Mouse (Mus musculus) hindbrain, embryonic 15.5 days (tissue): ENCODE measurements around the gene Sema6d. TPM values are rescaled to one million over a fixed set of nuclear protein-coding genes. Genes with fewer than 3 reads are reported as not detected.
A peak's percentile ranks its signal among the peaks of the same experiment; 100 is the strongest.

Experiments
- ATAC-seq: fragments of 200-750 bp; cut with Nextera tagmentation; 2 replicates; pipeline ENCODE4 v1.8.0; 2017; ENCODE audit warnings: low read depth, moderate number of reproducible peaks, moderate TSS enrichment; ENCODE audit not compliant: low FRiP score
- H3K27ac ChIP-seq: fragments of 300-500 bp; sonication (generic); replicated peaks from 2 replicates; pipeline ENCODE4 v1.5.1; 2015; ENCODE audit warnings: mild to moderate bottlenecking, inconsistent platforms
- H3K27me3 ChIP-seq: fragments of 300-500 bp; sonication (generic); 2 replicates; pipeline ENCODE4 v1.6.1; 2015; ENCODE audit warnings: control low read depth, inconsistent platforms
- H3K36me3 ChIP-seq: fragments of 300-500 bp; sonication (generic); 2 replicates; pipeline ENCODE4 v1.6.1; 2015; ENCODE audit warnings: control low read depth, inconsistent platforms
- H3K4me1 ChIP-seq: fragments of 300-500 bp; sonication (generic); replicated peaks from 2 replicates; pipeline ENCODE4 v1.6.1; 2015; ENCODE audit warnings: control low read depth, inconsistent platforms
- H3K4me2 ChIP-seq: fragments of 300-500 bp; sonication (generic); 2 replicates; pipeline ENCODE4 v1.6.1; 2015; ENCODE audit warnings: moderate library complexity, mild to moderate bottlenecking, inconsistent platforms
- H3K4me3 ChIP-seq: fragments of 300-500 bp; sonication (generic); 2 replicates; pipeline ENCODE4 v1.5.1; 2015; ENCODE audit warnings: mild to moderate bottlenecking, inconsistent platforms
- H3K9ac ChIP-seq: fragments of 300-500 bp; sonication (generic); 2 replicates; pipeline ENCODE4 v1.6.1; 2015; ENCODE audit warnings: inconsistent platforms
- H3K9me3 ChIP-seq: fragments of 300-500 bp; sonication (generic); 2 replicates; pipeline ENCODE4 v1.6.1; 2016; ENCODE audit warnings: control low read depth, inconsistent platforms
- WGBS: fragments of 180-500 bp; shearing (Covaris S2); methylation state at CpG from one replicate; pipeline ENCODE4 v1.1.7; 2015; 5-methylcytosine and 5-hydroxymethylcytosine counted together
- polyA plus RNA-seq: library from polyadenylated mRNA; unstranded; fragments of >200 nt; fragmentation: Nextera tagmentation; extraction: Ambion mirVana; gene quantifications from 2 replicates; pipeline ENCODE4 v1.2.1, GENCODE M21; 2015

Gene Sema6d
- polyA plus RNA-seq, 1 experiment from 2014 or later: 45.3 TPM

- no peak for ATAC-seq
- Histone ChIP-seq H3K4me2 (no peak overlapping the region), H3K36me3 (no peaks in the 10 kb centered on the region), H3K27ac (no peak overlapping the region), H3K4me1 (peaks cover 7% of the 10 kb centered on the region; the same call in 1 of the 2 replicates), H3K9ac (no peak overlapping the region), H3K4me3 (no peak overlapping the region), H3K27me3 (no peaks in the 10 kb centered on the region), H3K9me3 (no peaks in the 10 kb centered on the region)
- WGBS: 60% methylated on average over 8 of the region's 8 CpGs
Measured at GRCm38 (mm10) chr2:124465004-124465946, 375.5 kb downstream of the Sema6d start.

- 0 out of 2 replicates have a peak overlapping the region, but pooled peaks have one; percentile 2 for H3K27ac ChIP-seq
Measured at GRCm38 (mm10) chr2:124467429-124467828, 377.7 kb downstream of the Sema6d start.

GRCm38 (mm10) chr2:124470346-124471042, 380.7 kb downstream of the Sema6d start:
- Histone ChIP-seq H3K36me3 (no peaks in the 10 kb centered on the region), H3K4me1 (peaks cover 32% of the 10 kb centered on the region), H3K4me3 (no peak overlapping the region), H3K27ac (peak overlapping the region; percentile 36; the same call in 1 of the 2 replicates), H3K9ac (no peak overlapping the region), H3K9me3 (no peaks in the 10 kb centered on the region), H3K4me2 (no peak overlapping the region), H3K27me3 (no peaks in the 10 kb centered on the region)
- WGBS: 56% methylated on average over 10 of the region's 10 CpGs
- peak; percentile 54; the same call in 1 of the 2 replicates for ATAC-seq

More at GRCm38 (mm10) chr2:124467429-124467828, 377.7 kb downstream of the Sema6d start:
- WGBS: 80% methylated on average over 1 of the region's 1 CpGs
- Histone ChIP-seq H3K4me1 (peaks cover 23% of the 10 kb centered on the region), H3K9me3 (no peaks in the 10 kb centered on the region), H3K4me2 (no peak overlapping the region), H3K4me3 (no peak overlapping the region), H3K27me3 (no peaks in the 10 kb centered on the region), H3K9ac (no peak overlapping the region), H3K36me3 (no peaks in the 10 kb centered on the region)
- ATAC-seq: no peak

- H3K4me1 ChIP-seq: peaks cover 27% of the 10 kb centered on the region
- H3K9ac ChIP-seq: no peak overlapping the region
- no peaks in the 10 kb centered on the region for H3K27me3 ChIP-seq
- WGBS: 37% methylated on average over 6 of the region's 6 CpGs
- H3K27ac ChIP-seq: 0 out of 2 replicates have a peak overlapping the region, but pooled peaks have one; percentile 6
- H3K9me3 ChIP-seq: no peaks in the 10 kb centered on the region
- no peak overlapping the region for H3K4me2 ChIP-seq
- H3K4me3 ChIP-seq: no peak overlapping the region
- no peaks in the 10 kb centered on the region for H3K36me3 ChIP-seq
- peak; percentile 21; the same call in 1 of the 2 replicates for ATAC-seq
Measured at GRCm38 (mm10) chr2:124472674-124473507, 383.1 kb downstream of the Sema6d start.

- no peak overlapping the region for H3K4me3 ChIP-seq
- H3K36me3 ChIP-seq: no peaks in the 10 kb centered on the region
- H3K27me3 ChIP-seq: no peaks in the 10 kb centered on the region
- no peak overlapping the region for H3K4me2 ChIP-seq
- H3K27ac ChIP-seq: no peak overlapping the region
- ATAC-seq: no peak
- 0 out of 2 replicates have a peak, but pooled peaks cover 6% of the 10 kb centered on the region for H3K4me1 ChIP-seq
- no peaks in the 10 kb centered on the region for H3K9me3 ChIP-seq
- H3K9ac ChIP-seq: no peak overlapping the region
Measured at GRCm38 (mm10) chr2:124477904-124478303, 388.1 kb downstream of the Sema6d start.

GRCm38 (mm10) chr2:124478526-124478925, 388.8 kb downstream of the Sema6d start:
- Histone ChIP-seq H3K36me3 (no peaks in the 10 kb centered on the region), H3K27me3 (no peaks in the 10 kb centered on the region), H3K4me2 (no peak overlapping the region), H3K9me3 (no peaks in the 10 kb centered on the region), H3K4me1 (0 out of 2 replicates have a peak, but pooled peaks cover 2% of the 10 kb centered on the region), H3K27ac (no peak overlapping the region), H3K9ac (no peak overlapping the region), H3K4me3 (no peak overlapping the region)
- no peak for ATAC-seq
- 87% methylated on average over 4 of the region's 4 CpGs for WGBS

GRCm38 (mm10) chr2:124485761-124486160, 396.0 kb downstream of the Sema6d start:
- no peak overlapping the region for H3K4me2 ChIP-seq
- H3K27me3 ChIP-seq: no peaks in the 10 kb centered on the region
- no peaks in the 10 kb centered on the region; the same call in 1 of the 2 replicates for H3K4me1 ChIP-seq
- no peak overlapping the region for H3K27ac ChIP-seq
- ATAC-seq: no peak
- 91% methylated on average over 1 of the region's 1 CpGs for WGBS
- no peaks in the 10 kb centered on the region for H3K9me3 ChIP-seq
- no peak overlapping the region for H3K4me3 ChIP-seq
- no peaks in the 10 kb centered on the region for H3K36me3 ChIP-seq
- no peak overlapping the region for H3K9ac ChIP-seq

- peak; percentile 67 for ATAC-seq
- Histone ChIP-seq H3K4me3 (no peak overlapping the region), H3K27me3 (no peaks in the 10 kb centered on the region), H3K36me3 (no peaks in the 10 kb centered on the region), H3K9ac (no peak overlapping the region), H3K4me1 (no peaks in the 10 kb centered on the region; the same call in 1 of the 2 replicates), H3K27ac (no peak overlapping the region), H3K9me3 (no peaks in the 10 kb centered on the region), H3K4me2 (no peak overlapping the region)
- WGBS: 41% methylated on average over 12 of the region's 12 CpGs
Measured at GRCm38 (mm10) chr2:124490010-124490801, 400.4 kb downstream of the Sema6d start.

- Histone ChIP-seq H3K9ac (no peak overlapping the region), H3K9me3 (no peaks in the 10 kb centered on the region), H3K4me2 (no peak overlapping the region), H3K27me3 (no peaks in the 10 kb centered on the region), H3K36me3 (no peaks in the 10 kb centered on the region), H3K4me3 (no peak overlapping the region), H3K4me1 (0 out of 2 replicates have a peak, but pooled peaks cover 5% of the 10 kb centered on the region), H3K27ac (no peak overlapping the region)
- 57% methylated on average over 1 of the region's 1 CpGs for WGBS
- no peak for ATAC-seq
Measured at GRCm38 (mm10) chr2:124495751-124496150, 406.0 kb downstream of the Sema6d start.

- Histone ChIP-seq H3K4me1 (0 out of 2 replicates have a peak, but pooled peaks cover 5% of the 10 kb centered on the region), H3K36me3 (no peaks in the 10 kb centered on the region), H3K9ac (no peak overlapping the region), H3K4me3 (no peak overlapping the region), H3K4me2 (no peak overlapping the region), H3K27ac (no peak overlapping the region), H3K9me3 (no peaks in the 10 kb centered on the region), H3K27me3 (no peaks in the 10 kb centered on the region)
- ATAC-seq: no peak
- WGBS: 40% methylated on average over 1 of the region's 1 CpGs
Measured at GRCm38 (mm10) chr2:124499670-124500069, 409.9 kb downstream of the Sema6d start.
